Mouse (Mus musculus) hindbrain, embryonic 15.5 days (tissue): Measurements from ENCODE around the gene Arhgef10l. TPM values are rescaled to one million over a fixed set of nuclear protein-coding genes. Genes with fewer than 3 reads are reported as not detected.
"Not testable (repeated sequence)": the region's sequence is repeated elsewhere in the genome, so short reads cannot be mapped to it uniquely, and the experiment has no call there.

Experiments used
- ATAC-seq: fragments of 200-750 bp; cut with Nextera tagmentation; 2 replicates; pipeline ENCODE4 v1.8.0; 2017; ENCODE audit warnings: low read depth, moderate number of reproducible peaks, moderate TSS enrichment; ENCODE audit not compliant: low FRiP score
- H3K27ac ChIP-seq: fragments of 300-500 bp; sonication (generic); replicated peaks from 2 replicates; pipeline ENCODE4 v1.5.1; 2015; ENCODE audit warnings: mild to moderate bottlenecking, inconsistent platforms
- H3K27me3 ChIP-seq: fragments of 300-500 bp; sonication (generic); 2 replicates; pipeline ENCODE4 v1.6.1; 2015; ENCODE audit warnings: control low read depth, inconsistent platforms
- H3K36me3 ChIP-seq: fragments of 300-500 bp; sonication (generic); 2 replicates; pipeline ENCODE4 v1.6.1; 2015; ENCODE audit warnings: control low read depth, inconsistent platforms
- H3K4me1 ChIP-seq: fragments of 300-500 bp; sonication (generic); replicated peaks from 2 replicates; pipeline ENCODE4 v1.6.1; 2015; ENCODE audit warnings: control low read depth, inconsistent platforms
- H3K4me2 ChIP-seq: fragments of 300-500 bp; sonication (generic); 2 replicates; pipeline ENCODE4 v1.6.1; 2015; ENCODE audit warnings: moderate library complexity, mild to moderate bottlenecking, inconsistent platforms
- H3K4me3 ChIP-seq: fragments of 300-500 bp; sonication (generic); 2 replicates; pipeline ENCODE4 v1.5.1; 2015; ENCODE audit warnings: mild to moderate bottlenecking, inconsistent platforms
- H3K9ac ChIP-seq: fragments of 300-500 bp; sonication (generic); 2 replicates; pipeline ENCODE4 v1.6.1; 2015; ENCODE audit warnings: inconsistent platforms
- H3K9me3 ChIP-seq: fragments of 300-500 bp; sonication (generic); 2 replicates; pipeline ENCODE4 v1.6.1; 2016; ENCODE audit warnings: control low read depth, inconsistent platforms
- WGBS: fragments of 180-500 bp; shearing (Covaris S2); methylation state at CpG from one replicate; pipeline ENCODE4 v1.1.7; 2015; 5-methylcytosine and 5-hydroxymethylcytosine counted together
- polyA plus RNA-seq: library from polyadenylated mRNA; unstranded; fragments of >200 nt; fragmentation: Nextera tagmentation; extraction: Ambion mirVana; gene quantifications from 2 replicates; pipeline ENCODE4 v1.2.1, GENCODE M21; 2015

Arhgef10l gene
- polyA plus RNA-seq, 1 experiment from 2014 or later: 28.2 TPM

DNA sequence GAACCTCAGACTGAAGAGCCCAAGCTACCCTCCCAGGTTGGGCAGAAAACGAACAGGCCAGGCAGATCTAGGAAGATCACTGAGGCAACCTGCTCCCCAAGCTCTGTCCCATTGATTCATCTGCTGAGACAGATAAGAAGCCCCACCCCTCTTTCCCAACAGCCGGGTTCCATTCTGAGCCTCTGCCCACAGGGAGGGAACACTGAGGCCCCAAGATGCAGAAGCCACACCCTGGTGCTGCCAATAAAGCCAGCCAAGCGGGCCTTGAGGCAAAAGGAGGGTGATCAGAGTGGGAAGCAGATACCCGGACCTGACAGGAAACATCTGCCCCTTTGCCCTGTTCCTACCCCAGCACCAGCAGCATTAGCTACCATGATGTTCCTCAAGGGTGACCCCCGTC, 81.6 kb downstream of the Arhgef10l start:
- no peak overlapping the region for H3K4me2 ChIP-seq
- H3K4me3 ChIP-seq: no peak overlapping the region
- H3K27ac ChIP-seq: no peak overlapping the region
- 82% methylated on average over 5 of the region's 5 CpGs for WGBS
- H3K9me3 ChIP-seq: no peaks in the 10 kb centered on the region
- ATAC-seq: no peak
- H3K36me3 ChIP-seq: peaks cover 25% of the 10 kb centered on the region
- no peaks in the 10 kb centered on the region for H3K27me3 ChIP-seq
- no peak overlapping the region for H3K9ac ChIP-seq
- H3K4me1 ChIP-seq: peaks cover 18% of the 10 kb centered on the region; the same call in 1 of the 2 replicates

GRCm38 (mm10) chr4:140582390-140583088, 83.3 kb downstream of the Arhgef10l start:
- no peak overlapping the region for H3K9ac ChIP-seq
- H3K36me3 ChIP-seq: peaks cover 33% of the 10 kb centered on the region
- H3K4me2 ChIP-seq: no peak overlapping the region
- peaks cover 18% of the 10 kb centered on the region; the same call in 1 of the 2 replicates for H3K4me1 ChIP-seq
- no peak overlapping the region for H3K4me3 ChIP-seq
- no peak for ATAC-seq
- H3K27ac ChIP-seq: no peak overlapping the region
- no peaks in the 10 kb centered on the region for H3K9me3 ChIP-seq
- H3K27me3 ChIP-seq: no peaks in the 10 kb centered on the region
- 82% methylated on average over 15 of the region's 15 CpGs for WGBS

GRCm38 (mm10) chr4:140581730-140582389, 84.0 kb downstream of the Arhgef10l start:
- Histone ChIP-seq H3K27me3 (no peaks in the 10 kb centered on the region), H3K4me3 (no peak overlapping the region), H3K9me3 (no peaks in the 10 kb centered on the region), H3K27ac (peak overlapping the region; percentile 35; the same call in 1 of the 2 replicates), H3K4me2 (no peak overlapping the region), H3K4me1 (peaks cover 18% of the 10 kb centered on the region; the same call in 1 of the 2 replicates), H3K36me3 (peaks cover 32% of the 10 kb centered on the region), H3K9ac (no peak overlapping the region)
- peak; percentile 50; the same call in 1 of the 2 replicates for ATAC-seq
- whole genome bisulfite sequencing: 68% methylated on average over 23 of the region's 23 CpGs

- Histone ChIP-seq H3K27ac (peak overlapping the region; percentile 35; the same call in 1 of the 2 replicates), H3K9ac (no peak overlapping the region), H3K27me3 (no peaks in the 10 kb centered on the region), H3K36me3 (peaks cover 31% of the 10 kb centered on the region), H3K9me3 (no peaks in the 10 kb centered on the region), H3K4me2 (no peak overlapping the region), H3K4me3 (no peak overlapping the region), H3K4me1 (peaks cover 18% of the 10 kb centered on the region; the same call in 1 of the 2 replicates)
- no peak for ATAC-seq
- WGBS: 60% methylated on average over 16 of the region's 16 CpGs
Measured at GRCm38 (mm10) chr4:140581341-140581729, 84.5 kb downstream of the Arhgef10l start.

DNA sequence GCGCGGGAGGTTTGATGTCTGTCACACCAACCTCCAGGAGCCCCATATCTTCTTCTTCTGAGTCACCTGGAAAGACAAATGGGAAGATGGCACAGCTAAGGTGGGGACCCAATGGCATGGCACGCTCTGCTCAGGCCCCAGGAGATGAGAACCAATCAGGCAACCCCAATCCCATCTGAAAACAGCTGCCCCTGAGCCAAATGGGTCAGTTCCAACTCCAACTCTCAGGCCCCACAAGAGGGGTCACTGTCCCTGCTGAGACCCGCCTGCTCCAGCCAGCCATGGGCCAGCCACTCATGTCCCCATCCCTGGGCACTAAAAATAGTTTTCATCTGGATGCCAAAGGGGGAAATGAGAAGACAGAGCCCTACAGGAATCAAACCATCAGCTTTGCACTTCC, 84.9 kb downstream of the Arhgef10l start:
- Histone ChIP-seq H3K36me3 (peaks cover 35% of the 10 kb centered on the region), H3K27ac (no peak overlapping the region)
- WGBS: 90% methylated on average over 4 of the region's 4 CpGs

GRCm38 (mm10) chr4:140579576-140579975, 86.2 kb downstream of the Arhgef10l start:
- no peak for ATAC-seq
- H3K36me3 ChIP-seq: peaks cover 46% of the 10 kb centered on the region
- no peaks in the 10 kb centered on the region for H3K9me3 ChIP-seq
- H3K4me1 ChIP-seq: peaks cover 18% of the 10 kb centered on the region; the same call in 1 of the 2 replicates
- H3K27ac ChIP-seq: 0 out of 2 replicates have a peak overlapping the region, but pooled peaks have one; percentile 30
- 74% methylated on average over 8 of the region's 8 CpGs for WGBS
- H3K4me2 ChIP-seq: no peak overlapping the region
- H3K4me3 ChIP-seq: no peak overlapping the region
- H3K9ac ChIP-seq: no peak overlapping the region
- H3K27me3 ChIP-seq: no peaks in the 10 kb centered on the region

More for the DNA sequence above, 84.9 kb downstream of the Arhgef10l start:
- Histone ChIP-seq H3K27me3 (no peaks in the 10 kb centered on the region), H3K4me3 (no peak overlapping the region), H3K9me3 (no peaks in the 10 kb centered on the region), H3K4me2 (no peak overlapping the region), H3K9ac (no peak overlapping the region), H3K4me1 (peaks cover 18% of the 10 kb centered on the region; the same call in 1 of the 2 replicates)
- no peak for ATAC-seq

GRCm38 (mm10) chr4:140579149-140579548, 86.7 kb downstream of the Arhgef10l start:
- Histone ChIP-seq H3K4me1 (peaks cover 18% of the 10 kb centered on the region; the same call in 1 of the 2 replicates), H3K4me2 (no peak overlapping the region), H3K4me3 (no peak overlapping the region), H3K9me3 (no peaks in the 10 kb centered on the region), H3K36me3 (peaks cover 46% of the 10 kb centered on the region), H3K27ac (no peak overlapping the region), H3K27me3 (no peaks in the 10 kb centered on the region), H3K9ac (no peak overlapping the region)
- 94% methylated on average over 13 of the region's 13 CpGs for WGBS
- no peak for ATAC-seq

DNA sequence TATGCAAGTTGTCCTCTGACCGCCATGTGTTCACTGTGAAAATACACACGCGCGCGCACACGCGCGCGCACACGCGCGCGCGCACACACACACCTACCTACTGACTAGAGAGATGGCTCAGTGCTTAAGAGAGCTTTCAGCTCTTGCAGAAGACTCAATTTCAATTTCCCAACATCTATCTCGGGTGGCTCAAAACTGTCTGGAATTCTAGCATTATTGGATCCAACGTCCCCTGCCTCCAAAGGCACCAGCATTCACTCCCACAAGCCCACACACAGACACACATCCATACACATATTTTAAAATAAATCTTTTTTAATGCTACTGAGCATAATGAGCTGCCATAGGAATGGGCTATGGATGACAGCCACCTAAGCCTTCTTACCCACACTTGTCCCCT, 89.2 kb downstream of the Arhgef10l start:
- Histone ChIP-seq H3K27ac (no peak overlapping the region), H3K9ac (no peak overlapping the region), H3K9me3 (no peaks in the 10 kb centered on the region), H3K4me3 (no peak overlapping the region), H3K4me1 (peaks cover 14% of the 10 kb centered on the region; the same call in 1 of the 2 replicates), H3K27me3 (no peaks in the 10 kb centered on the region), H3K4me2 (no peak overlapping the region), H3K36me3 (peaks cover 61% of the 10 kb centered on the region)
- WGBS: 98% methylated on average over 16 of the region's 16 CpGs
- no peak for ATAC-seq

GRCm38 (mm10) chr4:140574863-140575262, 90.9 kb downstream of the Arhgef10l start:
- H3K27ac ChIP-seq, H3K4me3 ChIP-seq, H3K27me3 ChIP-seq, H3K4me2 ChIP-seq, ATAC-seq, H3K9ac ChIP-seq, H3K9me3 ChIP-seq, H3K4me1 ChIP-seq: not testable (repeated sequence)
- WGBS: 89% methylated on average over 7 of the region's 7 CpGs
- peaks cover 63% of the 10 kb centered on the region for H3K36me3 ChIP-seq

DNA sequence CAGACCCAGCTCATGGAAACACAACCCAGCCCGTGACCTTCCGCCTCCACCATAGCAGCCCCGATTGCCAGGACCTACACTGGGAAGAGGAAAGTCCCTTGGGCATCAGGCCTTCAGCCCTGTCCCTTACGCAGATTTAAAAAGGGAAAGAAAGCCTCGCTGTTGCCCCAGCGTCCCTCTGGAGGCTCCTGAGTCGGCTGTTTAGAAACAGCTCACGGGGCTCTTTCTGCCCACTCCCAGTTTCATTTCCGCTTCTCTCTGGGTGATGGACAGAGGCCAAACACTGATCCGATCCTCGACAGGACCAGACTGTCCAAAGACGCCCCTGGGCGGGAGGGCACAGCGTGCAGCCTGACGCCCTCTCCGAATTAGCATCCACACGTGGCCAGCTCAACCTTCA, 93.4 kb downstream of the Arhgef10l start:
- no peak overlapping the region for H3K9ac ChIP-seq
- no peak overlapping the region for H3K27ac ChIP-seq
- ATAC-seq: no peak
- peaks cover 65% of the 10 kb centered on the region for H3K36me3 ChIP-seq
- no peaks in the 10 kb centered on the region for H3K9me3 ChIP-seq
- H3K27me3 ChIP-seq: no peaks in the 10 kb centered on the region
- no peak overlapping the region for H3K4me3 ChIP-seq
- WGBS: 75% methylated on average over 17 of the region's 17 CpGs
- H3K4me2 ChIP-seq: no peak overlapping the region
- no peaks in the 10 kb centered on the region for H3K4me1 ChIP-seq

GRCm38 (mm10) chr4:140569394-140569793, 96.4 kb downstream of the Arhgef10l start:
- WGBS: 84% methylated on average over 2 of the region's 2 CpGs
- ATAC-seq: no peak
- H3K36me3 ChIP-seq: peaks cover 64% of the 10 kb centered on the region

DNA sequence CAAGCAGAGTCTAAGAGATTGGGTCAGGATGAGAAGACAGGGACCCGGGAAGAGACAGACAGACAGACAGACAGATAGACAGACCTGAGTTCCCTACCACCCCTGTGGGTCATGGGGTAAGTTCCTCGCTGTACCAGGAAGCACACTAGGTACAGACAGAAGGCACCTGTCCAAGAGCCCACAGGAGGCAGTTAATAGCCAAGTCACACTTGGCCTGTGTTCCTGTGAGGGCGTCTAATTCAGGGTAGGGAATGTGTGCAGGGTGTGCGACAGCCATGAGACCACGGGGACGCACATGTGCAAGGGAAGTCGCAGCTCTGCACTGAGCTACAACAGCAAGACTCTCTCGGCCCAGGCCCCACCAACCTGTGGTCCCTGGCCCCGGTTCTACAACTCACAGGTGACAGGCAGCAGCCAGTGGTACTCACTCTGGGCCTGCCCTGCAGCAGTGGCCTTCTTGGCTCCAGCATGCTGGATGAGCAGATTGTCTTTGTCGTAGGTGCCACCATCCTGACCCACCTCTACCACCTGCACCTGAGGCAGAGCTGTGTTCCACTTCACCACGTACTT, 97.8 kb downstream of the Arhgef10l start:
- Histone ChIP-seq H3K36me3 (peaks cover 58% of the 10 kb centered on the region), H3K9me3 (no peaks in the 10 kb centered on the region), H3K9ac (no peak overlapping the region), H3K4me3 (no peak overlapping the region), H3K27me3 (no peaks in the 10 kb centered on the region), H3K4me1 (peaks cover 8% of the 10 kb centered on the region; the same call in 1 of the 2 replicates), H3K27ac (no peak overlapping the region), H3K4me2 (no peak overlapping the region)
- 95% methylated on average over 11 of the region's 11 CpGs for WGBS
- no peak for ATAC-seq

More at GRCm38 (mm10) chr4:140569394-140569793, 96.4 kb downstream of the Arhgef10l start:
- no peak overlapping the region for H3K9ac ChIP-seq
- H3K9me3 ChIP-seq: no peaks in the 10 kb centered on the region
- no peak overlapping the region for H3K4me2 ChIP-seq
- no peak overlapping the region for H3K4me3 ChIP-seq
- H3K27me3 ChIP-seq: no peaks in the 10 kb centered on the region
- no peak overlapping the region for H3K27ac ChIP-seq
- no peaks in the 10 kb centered on the region for H3K4me1 ChIP-seq
